Mouse (Mus musculus): ENCODE results near the gene Tlcd2. TPM values are rescaled to one million over a fixed set of nuclear protein-coding genes. Genes with fewer than 3 reads are reported as not detected.
"Not testable (repeated sequence)": the region's sequence is repeated elsewhere in the genome, so short reads cannot be mapped to it uniquely, and the experiment has no call there.

The Tlcd2 gene
- total and polyA plus RNA-seq, 3 experiments: 7.6 to 22.2 (median 9.7) TPM

DNA sequence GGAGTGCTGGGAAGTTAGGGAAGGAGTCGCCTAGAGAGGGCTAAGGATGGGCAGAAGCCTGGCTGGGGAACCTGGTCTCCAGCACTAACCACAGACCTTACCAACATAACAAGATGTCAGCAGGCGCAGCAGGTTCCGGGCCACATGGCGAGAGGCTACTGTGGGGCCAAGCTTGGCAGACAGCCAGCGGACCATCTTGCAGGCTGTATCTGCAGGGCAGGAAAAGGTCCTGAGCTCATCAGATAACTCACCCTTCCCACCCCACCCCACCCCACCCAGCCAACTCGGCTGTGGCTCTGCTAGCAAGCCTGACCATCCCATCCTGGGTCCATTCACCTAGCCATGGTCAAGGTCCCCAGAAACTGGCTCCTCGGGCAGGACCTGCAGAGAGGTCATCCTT is 11.8 kb upstream of the Tlcd2 start:
- no peak for DNase-seq

DNA sequence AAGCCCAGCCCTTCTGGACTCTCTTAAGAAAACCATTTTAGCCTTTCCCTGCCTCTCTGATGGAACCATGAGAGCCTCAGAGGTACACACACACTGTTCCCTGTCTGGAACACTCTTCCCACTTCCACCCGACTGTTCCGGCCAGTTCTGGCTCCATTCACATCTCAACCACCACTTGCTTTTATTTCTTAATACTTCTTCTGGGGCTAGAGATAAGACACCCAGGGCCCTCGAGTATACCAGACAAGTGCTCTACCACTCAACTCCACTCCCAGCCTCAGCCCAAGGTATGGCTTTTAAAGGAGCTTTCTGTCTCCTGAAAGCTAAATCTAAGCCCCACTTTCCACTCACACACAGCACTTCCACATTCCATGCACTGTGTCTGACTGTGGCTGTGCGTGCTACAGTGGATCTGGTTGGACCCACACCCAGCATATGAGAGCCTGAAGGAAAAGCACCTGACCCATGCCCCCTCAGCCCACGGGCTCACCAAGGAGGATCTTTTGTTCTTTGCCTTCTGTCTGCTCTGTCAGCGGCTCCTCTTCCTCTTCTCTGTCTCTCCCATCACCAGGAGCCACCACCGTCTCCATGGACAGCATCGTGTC is 11.1 kb upstream of the Tlcd2 start:
- DNase-seq: no peak

DNA sequence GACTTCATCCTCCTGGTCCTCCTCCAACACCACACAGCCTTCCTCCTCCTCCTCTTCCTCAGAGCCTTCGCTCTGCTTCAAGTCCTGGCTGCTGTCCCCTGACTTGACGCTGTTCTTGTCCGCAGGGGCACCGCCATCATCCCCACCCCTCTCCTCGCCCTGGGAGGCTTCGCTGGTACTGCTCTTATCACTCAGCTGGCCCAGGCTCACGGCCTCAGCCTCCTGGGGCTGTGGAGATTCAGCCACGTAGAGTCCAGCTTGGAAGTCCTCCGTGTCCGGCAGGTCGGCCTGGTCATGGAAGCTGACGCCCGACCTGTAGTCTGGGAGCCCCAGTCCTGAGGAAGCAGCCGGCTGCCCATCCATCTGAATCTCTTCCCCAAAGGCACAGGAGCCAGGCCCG is 10.6 kb upstream of the Tlcd2 start:
- DNase-seq: no peak

DNA sequence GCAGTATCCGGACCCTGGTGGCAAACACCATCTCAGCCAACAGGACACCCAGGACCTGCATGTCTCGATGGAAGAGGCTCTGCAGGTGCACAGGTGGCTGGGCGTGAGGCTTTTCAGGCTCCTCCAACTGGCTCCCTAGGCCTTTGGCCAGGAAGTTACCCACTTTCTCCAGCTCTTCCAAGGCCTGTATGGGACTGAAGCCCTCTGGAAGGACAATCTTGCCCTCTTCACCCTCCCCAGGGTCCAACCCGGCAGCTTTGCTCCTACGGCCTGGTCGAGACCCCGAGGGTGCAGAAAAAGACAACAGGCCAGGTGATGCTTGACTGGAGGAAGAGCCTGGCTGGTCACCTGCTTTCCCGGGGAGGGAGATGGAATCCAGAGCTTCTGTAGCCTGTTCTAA is 9.4 kb upstream of the Tlcd2 start:
- no peak for DNase-seq

DNA sequence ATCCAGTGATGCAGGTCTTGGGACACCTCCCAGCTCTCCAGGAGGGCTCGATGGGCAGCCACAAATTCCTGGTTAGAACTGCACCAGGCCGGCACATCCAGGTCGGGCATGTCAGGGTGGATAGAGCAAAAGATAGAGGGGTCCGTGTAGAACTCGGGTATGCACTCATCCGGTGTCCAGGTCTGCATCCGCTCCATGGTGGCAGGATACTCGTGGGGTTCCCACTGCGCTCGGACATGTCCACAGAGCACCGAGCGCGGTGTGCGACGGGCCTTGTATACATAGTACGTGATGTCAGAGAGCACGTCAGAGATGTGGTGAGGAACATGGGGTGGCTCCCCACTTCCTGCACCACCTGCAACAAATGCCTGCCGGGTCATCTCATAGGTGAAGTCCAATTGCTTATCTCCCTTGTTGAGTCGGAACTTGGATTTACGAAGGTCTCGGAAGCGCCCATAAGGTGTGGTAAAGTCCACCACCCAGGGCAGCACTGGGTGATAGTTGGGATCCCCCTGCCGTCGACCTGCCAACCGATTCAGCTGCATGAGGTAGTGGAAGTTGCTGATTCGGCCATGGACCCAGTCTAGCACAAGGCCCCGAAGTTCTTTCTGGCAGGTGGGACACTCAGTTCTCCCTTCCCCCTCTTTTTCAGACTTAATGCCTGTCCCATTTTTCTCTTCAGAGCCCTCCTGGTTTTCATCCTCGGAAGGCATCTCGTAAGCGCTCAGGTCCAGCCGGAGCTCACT is 8.5 kb upstream of the Tlcd2 start:
- no peak for DNase-seq

DNA sequence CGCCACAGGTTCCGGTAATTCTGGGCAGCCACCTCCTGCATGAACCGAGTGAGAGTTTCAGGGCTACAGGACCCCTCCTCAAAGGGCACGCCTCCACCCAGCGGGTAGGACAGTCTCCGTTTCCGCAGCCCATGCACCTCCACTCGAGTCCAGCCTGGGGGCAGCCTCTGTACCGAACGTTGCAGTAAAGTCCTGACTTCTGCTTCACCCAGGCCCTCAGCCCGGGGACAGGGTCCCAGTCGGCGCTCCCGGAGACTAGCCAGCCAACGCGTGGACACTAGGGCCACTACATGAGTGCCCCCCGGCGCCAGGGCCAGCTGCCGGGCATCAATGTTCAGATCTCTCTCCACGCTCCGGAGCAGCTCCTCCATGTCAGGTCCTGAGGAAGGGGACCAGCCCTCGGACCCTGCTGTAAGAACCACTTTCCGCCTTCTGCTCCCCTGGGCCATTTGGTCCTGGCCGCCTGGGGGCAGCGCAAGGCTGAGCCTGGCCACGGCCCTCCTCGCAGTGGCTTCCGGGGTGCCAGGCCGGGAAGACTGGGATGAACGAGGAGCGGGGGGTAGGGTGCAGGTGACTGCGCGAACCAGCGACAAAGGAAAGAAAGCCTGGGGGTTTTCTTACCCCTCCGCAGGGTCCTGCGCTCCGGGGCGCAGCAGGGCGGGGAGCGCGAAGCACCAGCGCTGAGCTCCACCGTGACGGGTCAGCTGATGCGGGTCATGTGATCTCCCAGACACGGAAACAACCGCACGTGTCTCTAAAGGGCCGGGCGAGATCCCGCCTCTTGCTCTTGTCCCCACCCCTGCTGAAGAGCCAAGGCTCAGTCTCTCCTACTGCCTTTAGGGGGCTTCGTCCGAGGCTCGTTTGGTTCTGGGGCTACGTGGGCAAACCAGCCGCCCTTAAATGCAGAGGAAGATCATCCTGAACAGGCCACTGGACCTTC is 7.3 kb upstream of the Tlcd2 start, which contains the start of gene Wdr81:
Gene Wdr81 (minus strand): TSS at position 727 of the 940 bp plus-strand sequence.
- DNase-seq: peak; percentile 94

DNA sequence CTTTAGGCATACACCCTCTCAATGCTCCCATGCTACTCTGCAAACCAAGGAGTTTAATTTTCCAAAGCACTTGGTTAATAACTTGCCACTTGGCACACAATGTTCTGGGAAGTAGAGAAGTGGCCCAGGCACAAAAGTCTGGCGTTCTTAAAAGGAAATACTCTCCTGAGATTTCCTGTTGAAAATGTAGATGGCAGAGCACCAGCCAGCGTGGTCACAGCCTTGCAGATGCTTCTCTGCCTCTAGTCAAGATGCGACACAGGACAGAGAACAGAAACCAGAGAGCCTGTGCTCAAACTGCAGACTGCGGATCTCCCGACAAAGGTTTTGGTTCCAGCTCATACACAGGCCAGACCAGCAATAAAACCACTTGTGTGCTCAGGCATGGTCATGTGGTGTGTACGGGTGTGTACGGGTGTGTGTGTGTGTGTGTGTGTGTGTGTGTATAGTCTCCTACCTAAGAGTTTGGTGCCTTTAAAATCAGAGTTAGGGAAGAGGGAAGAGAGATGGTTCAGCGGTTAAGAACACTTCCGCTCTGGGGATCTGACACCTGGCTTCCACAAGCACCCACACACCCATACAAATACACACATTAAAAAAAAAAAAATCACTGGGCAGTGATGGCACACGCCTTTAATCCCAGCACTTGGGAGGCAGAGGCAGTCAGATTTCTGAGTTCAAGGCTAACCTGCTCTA is 6.3 kb upstream of the Tlcd2 start:
- DNase-seq: no peak

DNA sequence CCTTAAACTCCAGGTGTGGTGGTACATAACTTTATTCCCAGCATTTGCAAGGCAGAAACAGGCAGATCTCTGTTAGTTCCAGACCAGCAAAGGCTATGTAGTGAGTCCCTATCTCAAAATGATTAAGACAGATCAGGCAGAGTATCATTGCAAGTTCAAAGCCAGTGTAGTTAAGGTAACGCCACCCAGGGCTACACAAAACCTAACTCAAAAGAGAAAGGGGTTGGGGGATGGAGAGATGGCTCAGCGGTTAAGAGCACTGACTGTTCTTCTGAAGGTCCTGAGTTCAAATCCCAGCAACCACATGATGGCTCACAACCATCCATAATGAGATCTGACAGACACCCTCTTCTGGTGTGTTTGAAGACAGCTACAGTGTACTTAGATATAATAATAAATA is 5.5 kb upstream of the Tlcd2 start:
- not testable (repeated sequence) for DNase-seq

DNA sequence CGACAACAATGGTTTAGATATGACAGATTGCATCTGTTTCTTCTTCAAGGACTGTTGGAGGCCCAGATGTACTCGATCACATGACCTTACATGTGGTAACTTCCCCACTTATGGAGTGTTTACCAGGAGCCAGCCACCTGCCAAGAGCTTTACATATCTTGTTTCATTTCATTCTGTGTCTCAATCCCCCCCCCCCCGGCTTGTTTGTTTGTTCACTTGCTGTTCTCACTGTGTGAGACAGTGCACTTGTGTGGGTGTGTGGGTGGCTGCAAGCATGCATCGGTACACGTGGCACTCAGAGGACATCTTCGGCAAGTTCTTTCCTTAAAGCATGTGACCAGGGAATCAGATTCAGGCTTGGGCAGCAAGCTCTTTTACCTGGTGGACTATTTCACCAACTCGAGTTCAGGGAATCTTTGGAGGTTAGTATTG is 5.1 kb upstream of the Tlcd2 start:
- no peak for DNase-seq

DNA sequence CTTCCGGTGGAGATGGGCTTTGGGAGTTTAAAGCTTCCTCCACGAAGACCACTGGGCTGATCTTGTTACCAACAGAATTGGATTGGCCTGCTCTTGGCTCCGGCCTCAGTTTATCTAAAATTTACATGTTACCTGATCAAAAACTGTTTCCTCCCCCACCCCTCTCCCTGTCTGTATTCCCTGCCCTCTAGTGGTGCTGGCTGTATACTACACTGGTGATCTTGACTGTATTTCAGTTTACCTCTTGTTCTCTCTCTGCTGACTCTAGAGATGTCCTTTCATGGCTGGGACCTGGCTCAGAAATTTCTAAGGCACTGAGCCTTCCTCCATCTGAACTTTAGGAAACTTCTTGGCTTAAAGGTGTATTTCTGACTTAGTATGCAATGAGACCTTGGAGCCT is 3.3 kb upstream of the Tlcd2 start:
- peak; percentile 53 for DNase-seq

DNA sequence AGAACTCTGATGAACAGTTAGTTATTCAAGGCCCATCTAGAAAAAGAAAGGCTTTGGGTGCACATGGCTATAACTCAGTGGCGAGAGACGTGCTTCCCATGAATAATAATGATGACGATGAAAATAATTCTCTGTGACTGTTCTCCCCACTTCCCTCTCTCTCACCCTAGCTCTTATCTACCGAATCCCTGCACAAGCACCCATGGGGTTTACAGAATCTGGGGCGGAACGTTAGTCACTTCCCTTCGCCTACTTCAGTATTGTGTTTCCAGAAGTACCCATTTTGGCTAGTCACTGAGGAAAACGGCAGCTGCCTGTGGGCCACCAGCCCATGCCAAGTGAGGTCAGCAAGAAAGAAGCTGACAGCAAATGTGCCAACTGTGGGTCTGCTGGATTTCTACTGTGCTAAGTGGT is 2.9 kb upstream of the Tlcd2 start:
- peak; percentile 53 for DNase-seq

DNA sequence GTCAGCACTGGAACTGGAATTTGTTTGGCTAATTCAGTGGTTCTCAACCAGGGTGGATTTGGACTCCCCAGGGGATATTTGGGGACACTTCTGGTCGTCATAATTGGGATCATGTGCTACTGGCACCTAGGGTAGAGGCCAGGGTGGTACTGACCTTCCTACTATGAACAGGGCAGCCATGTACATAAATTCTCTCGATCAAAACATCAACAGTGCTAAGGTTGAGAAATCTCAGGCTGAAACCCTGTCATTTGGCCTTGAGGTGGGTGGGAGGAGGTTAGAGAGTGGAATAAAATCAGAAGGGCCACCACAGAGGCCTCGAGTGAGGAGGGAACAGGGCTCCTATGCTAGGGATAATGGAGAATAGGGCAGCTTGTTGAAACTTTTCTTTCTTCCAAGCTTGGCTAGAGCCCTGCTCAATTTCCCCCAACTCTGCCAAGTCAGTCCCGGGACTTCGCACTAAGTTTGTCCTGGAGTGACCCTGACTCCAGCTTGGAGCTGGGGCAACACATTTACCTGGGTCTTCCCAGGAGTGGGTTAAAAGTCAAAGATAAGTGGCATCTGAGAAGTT is 2.3 kb upstream of the Tlcd2 start:
- peak; percentile 81 for DNase-seq

DNA sequence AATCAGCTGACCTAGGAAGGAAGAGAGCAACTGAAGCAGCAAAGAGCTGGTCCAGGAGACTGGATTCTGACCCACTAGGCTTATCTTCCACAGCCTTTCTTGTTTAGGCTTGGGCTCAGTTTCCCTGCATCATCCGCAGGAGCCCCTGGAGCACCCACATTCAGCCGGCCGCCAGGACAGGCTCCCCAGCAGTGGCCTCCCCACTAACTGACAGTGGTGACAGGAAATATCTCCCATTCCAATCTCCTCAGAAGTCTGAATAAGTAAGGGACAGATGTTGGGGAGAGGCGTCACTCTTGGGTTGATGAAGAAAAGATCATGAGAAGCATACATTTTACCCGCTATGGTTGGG is 1.8 kb upstream of the Tlcd2 start:
- DNase-seq: no peak

DNA sequence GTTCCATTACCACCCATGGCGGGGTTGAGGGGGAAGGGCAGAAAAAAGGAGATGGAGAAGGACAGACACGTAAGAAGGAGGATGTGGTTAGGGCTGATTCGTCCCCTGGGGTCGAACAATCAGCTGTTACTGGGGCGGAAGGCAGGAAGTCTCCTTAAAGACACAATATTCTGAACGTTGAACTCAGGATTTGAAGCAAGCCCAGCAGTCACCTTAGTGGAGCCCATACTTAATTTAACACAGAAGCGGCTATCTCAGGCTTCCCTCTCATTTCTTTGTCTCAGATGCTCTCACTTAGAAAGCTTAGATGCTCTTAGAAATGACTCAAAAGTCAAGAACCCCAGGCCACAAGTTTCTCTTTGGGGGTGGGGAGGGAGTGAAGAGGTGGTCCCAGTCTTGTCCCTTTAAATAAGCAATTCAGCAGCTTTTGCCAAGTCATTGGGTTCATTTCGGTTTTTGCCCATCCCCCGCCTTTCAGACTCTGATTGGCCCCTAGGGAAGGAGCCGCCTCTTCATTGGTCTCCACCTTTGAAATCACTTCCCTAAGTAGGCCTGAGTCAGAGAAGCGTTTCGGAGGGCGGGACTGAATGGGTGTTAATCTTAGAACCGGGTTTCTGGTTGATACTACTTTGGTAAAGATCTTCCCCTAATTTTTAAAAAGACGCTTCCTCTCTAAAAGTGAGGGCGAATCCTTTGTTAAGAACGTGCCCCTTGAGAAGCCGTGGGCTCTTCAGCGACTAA is 1.2 kb upstream of the Tlcd2 start:
- peak; percentile 94 for DNase-seq

DNA sequence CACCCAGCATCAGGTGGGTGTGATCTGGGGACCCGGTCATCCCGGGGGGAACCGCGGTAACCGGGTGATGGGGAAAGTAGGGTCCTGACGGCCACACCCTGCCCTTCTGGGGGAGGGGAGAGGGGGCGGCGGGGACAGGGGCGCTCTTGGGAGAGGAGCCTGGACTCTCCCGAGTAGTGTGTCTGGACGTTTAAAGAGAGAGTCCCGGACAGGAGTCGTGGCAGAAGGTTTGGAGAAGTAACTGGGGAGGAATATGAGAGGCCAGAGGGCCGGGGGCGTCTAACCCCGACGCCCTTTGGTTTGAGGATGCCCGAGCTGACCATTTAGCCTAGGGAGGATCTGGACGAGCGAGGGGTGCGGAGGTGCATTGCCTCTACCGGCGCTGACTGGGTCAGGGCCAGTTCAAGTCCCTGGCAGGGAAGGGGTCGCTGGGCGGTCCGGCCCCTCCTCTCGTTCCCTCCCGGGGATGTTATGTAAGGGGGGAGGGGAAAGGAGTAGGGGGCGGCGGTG is 283 bp downstream of the Tlcd2 start:
- no peak for DNase-seq

DNA sequence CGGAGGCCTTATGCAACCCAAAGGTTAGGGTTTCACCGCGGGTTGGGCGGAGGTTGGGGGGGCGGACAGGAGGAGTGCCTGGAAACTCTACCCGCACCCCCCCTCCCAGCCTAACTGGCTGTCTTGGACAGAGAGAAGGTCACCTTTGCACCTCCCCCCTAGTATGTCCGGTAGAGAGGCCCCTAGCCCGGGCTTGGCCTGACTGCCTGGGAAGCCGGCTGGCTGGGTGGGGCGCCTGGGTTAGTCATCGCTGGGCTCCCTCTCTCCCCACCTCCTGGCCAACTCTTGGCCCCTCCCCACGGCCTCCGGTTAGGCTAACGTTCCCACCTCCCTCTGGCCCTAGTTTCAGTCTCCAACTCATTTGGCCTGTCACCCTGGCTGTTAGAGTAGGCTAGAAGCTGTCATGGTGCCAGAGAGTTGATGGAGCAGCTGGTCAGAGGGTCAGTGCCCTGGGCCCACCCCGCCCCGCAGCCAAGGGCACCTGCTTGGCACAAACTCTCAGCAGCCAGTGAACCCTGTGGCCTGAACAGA is 803 bp downstream of the Tlcd2 start:
- DNase-seq: peak; percentile 96

DNA sequence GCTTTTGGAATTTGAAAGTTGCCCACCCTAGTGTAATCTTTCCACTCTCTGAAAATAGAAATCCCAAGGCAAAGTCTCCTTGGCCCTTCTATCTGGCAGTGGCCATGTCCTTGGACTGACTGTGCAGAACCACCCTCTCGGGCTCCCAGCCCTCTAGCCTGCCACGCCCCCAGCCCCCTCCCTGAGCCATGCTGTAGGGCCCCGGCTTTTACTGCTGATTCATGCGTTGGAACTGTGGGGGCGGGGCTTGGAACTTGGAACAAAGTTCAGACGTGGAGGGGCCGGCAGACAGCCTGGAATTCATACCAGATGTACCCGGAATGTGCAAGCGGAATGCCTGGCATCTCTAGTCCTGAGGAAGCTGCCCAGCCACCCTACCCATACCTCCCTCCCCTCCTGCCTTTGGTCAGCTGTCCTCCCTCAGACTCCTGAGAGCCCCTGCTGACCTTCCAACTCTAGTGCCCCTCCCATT is 1.4 kb downstream of the Tlcd2 start:
- peak; percentile 99 for DNase-seq

DNA sequence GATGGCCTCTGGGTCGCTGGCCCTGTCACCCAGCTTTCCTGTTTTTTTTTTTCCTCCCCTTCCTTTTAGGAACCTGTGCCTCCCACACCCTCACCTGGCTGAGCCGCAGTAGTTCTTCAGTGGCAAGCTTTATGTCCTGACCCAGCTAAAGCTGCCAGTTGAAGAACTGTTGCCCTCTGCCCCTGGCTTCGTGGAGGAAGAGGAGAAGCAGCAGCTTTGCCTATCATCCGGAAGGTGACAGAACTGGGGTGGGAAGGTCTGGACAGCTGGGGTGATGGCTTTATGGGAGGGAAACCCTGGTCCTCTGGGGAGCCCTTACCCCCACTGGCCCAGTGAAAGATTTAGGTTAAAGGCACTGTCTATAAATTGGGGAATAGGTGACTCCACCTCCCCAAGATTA is 2.1 kb downstream of the Tlcd2 start:
- no peak for DNase-seq

DNA sequence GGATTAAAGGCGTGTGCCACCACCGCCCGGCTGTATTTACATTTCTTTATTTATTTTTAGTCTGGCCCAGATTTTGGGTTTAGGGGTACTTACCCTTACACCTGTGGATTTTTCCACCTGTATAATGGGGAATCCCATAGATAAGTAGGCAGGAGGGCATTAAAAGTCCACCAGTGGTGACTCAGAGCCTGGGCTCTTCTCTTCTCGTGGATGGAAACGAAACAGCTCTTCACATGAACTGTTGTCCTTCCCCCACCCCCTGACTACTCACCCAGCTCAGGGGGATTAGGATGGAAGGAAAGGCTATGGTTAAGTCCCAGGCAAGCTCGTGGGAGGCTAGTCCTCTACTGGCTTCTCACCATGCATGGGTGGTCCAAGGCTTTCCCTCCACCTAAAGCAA is 2.9 kb downstream of the Tlcd2 start:
- no peak for DNase-seq

DNA sequence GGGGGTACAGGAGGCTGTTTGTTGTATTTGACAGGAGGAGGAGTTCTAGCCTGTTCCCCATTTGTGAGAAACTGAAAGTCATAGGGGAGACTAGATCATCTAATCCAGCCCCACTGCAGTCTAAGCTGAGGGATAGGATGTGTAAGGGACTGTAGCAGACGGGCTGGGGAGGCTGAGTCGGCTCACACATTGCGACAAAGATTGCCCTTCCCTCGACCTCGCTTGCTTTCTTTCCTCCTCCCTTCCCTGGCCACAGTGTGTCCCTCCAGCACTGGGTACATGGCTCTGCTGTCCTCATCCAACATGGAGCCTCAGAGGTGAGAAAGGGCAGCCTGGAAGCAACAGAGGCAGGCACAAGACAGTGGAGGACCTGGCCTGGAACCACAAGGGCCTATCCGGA is 3.5 kb downstream of the Tlcd2 start:
- no peak for DNase-seq

Data from adrenal gland, adult 2 months (tissue).